Mouse (Mus musculus) E14TG2a.4 (cell line): ENCODE data around the gene Upf3b.

Source experiments
- CTCF ChIP-seq: conservative IDR thresholded peaks from 2 replicates; pipeline ENCODE4 v1.5.1; 2014; ENCODE audit warnings: low read length
- NANOG ChIP-seq: IDR thresholded peaks from 2 replicates; pipeline ENCODE4 v1.6.1; 2014; ENCODE audit warnings: borderline replicate concordance, low read length, mixed read lengths
- POU5F1 ChIP-seq: IDR thresholded peaks from 2 replicates; pipeline ENCODE4 v1.6.1; 2014; ENCODE audit warnings: low read length, borderline replicate concordance

DNA sequence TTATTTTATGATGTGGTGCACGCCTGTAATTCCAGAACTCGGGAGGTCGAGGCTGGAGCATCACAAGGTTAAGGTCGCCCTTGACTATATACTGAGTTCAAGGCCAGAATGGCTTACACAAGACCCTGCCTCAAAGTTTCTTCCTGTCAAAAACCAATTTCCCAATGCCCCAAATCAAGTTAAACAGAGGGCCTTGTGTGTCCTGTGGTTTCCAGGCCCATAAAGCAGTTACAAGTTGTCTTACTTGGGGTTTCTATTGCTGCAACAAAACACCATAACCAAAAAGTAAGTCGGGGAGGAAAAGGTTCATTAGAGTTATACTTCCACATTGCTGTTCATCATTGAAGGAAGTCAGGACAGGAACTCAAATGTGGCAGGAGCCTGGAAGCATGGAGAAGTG, 41.4 kb downstream of the Upf3b start:
- TF ChIP-seq CTCF (no peak), NANOG (no peak), POU5F1 (no peak)
